Mouse (Mus musculus): ENCODE data around the gene Anxa1. TPM values are rescaled to one million over a fixed set of nuclear protein-coding genes. Genes with fewer than 3 reads are reported as not detected.

Anxa1 gene
- polyA plus RNA-seq, 1 experiment from 2014 or later: 191 TPM

- Histone ChIP-seq H3K4me2 (no peak overlapping the region), H3K27ac (no peak overlapping the region), H3K36me3 (no peaks in the 10 kb centered on the region), H3K9ac (no peak overlapping the region), H3K27me3 (no peaks in the 10 kb centered on the region), H3K4me3 (no peak overlapping the region), H3K4me1 (no peaks in the 10 kb centered on the region), H3K9me3 (no peaks in the 10 kb centered on the region)
- no peak for ATAC-seq (ENCODE audit: borderline replicate concordance, extremely low read depth, low FRiP score, low TSS enrichment)
- 71% methylated on average over 5 of the region's 5 CpGs for WGBS
Measured at GRCm38 (mm10) chr19:20366571-20366970, 24.2 kb downstream of the Anxa1 start.

DNA sequence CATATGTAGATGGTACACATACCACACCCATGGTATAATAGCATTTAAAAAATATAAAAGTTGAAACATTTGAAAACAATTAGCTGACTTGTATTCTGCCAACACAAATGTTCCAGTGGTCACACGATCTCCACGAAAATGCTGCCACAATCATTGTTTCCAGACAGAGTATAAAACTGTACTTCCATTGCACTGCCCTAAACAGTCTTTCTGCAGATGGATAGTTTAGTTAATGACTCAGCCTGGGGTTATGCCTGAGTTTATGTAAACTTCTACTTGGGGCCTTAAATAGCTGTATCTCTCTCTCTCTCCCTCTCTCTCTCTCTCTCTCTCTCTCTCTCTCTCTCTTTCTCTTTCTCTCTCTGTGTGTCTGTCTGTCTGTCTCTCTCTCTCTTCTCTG lies 24.7 kb downstream of the Anxa1 start:
- H3K4me1 ChIP-seq: no peaks in the 10 kb centered on the region
- H3K36me3 ChIP-seq: no peaks in the 10 kb centered on the region
- no peak for ATAC-seq (ENCODE audit: borderline replicate concordance, extremely low read depth, low FRiP score, low TSS enrichment)
- H3K27ac ChIP-seq: no peak overlapping the region
- H3K27me3 ChIP-seq: no peaks in the 10 kb centered on the region
- H3K4me2 ChIP-seq: no peak overlapping the region
- 48% methylated on average over 2 of the region's 2 CpGs for WGBS
- no peak overlapping the region for H3K9ac ChIP-seq
- H3K4me3 ChIP-seq: no peak overlapping the region
- no peaks in the 10 kb centered on the region for H3K9me3 ChIP-seq

DNA sequence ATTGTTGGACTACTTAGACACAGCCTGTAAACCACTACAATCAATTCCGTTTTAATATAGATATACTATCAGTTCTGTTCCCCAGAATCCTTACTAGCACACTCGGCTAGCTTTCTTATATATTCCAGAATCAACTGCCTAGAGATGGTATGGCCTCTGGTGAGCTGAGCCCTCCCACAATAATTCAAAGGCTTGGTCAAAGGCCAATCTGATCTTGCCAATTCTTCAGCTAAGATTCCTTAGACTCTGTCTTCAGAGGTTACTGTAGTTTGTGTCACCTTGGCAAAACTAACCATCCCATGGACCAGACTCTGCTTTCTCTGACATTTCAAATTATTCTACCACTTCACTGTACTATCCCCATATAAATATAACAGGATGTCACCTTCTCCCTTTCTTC lies 25.4 kb downstream of the Anxa1 start:
- no peak overlapping the region for H3K9ac ChIP-seq
- no peaks in the 10 kb centered on the region for H3K4me1 ChIP-seq
- no peak overlapping the region for H3K27ac ChIP-seq
- WGBS: 76% methylated on average over 2 of the region's 2 CpGs
- no peak overlapping the region for H3K4me3 ChIP-seq
- no peaks in the 10 kb centered on the region for H3K9me3 ChIP-seq
- H3K4me2 ChIP-seq: no peak overlapping the region
- H3K36me3 ChIP-seq: no peaks in the 10 kb centered on the region
- no peaks in the 10 kb centered on the region for H3K27me3 ChIP-seq
- ATAC-seq (ENCODE audit: borderline replicate concordance, extremely low read depth, low FRiP score, low TSS enrichment): no peak

- WGBS: 89% methylated on average over 13 of the region's 13 CpGs
- no peak for ATAC-seq (ENCODE audit: borderline replicate concordance, extremely low read depth, low FRiP score, low TSS enrichment)
- H3K36me3 ChIP-seq: no peaks in the 10 kb centered on the region
- no peaks in the 10 kb centered on the region for H3K9me3 ChIP-seq
- H3K4me3 ChIP-seq: no peak overlapping the region
- H3K27me3 ChIP-seq: no peaks in the 10 kb centered on the region
- no peak overlapping the region for H3K27ac ChIP-seq
- H3K4me1 ChIP-seq: no peaks in the 10 kb centered on the region
- no peak overlapping the region for H3K4me2 ChIP-seq
- H3K9ac ChIP-seq: no peak overlapping the region
Measured at GRCm38 (mm10) chr19:20364931-20365330, 25.8 kb downstream of the Anxa1 start.

- 71% methylated on average over 10 of the region's 10 CpGs for WGBS
- Histone ChIP-seq H3K27ac (no peak overlapping the region), H3K9ac (no peak overlapping the region), H3K4me2 (no peak overlapping the region), H3K36me3 (no peaks in the 10 kb centered on the region), H3K4me1 (no peaks in the 10 kb centered on the region), H3K9me3 (no peaks in the 10 kb centered on the region), H3K4me3 (no peak overlapping the region), H3K27me3 (no peaks in the 10 kb centered on the region)
- no peak for ATAC-seq (ENCODE audit: borderline replicate concordance, extremely low read depth, low FRiP score, low TSS enrichment)
Measured at GRCm38 (mm10) chr19:20363221-20363620, 27.5 kb downstream of the Anxa1 start.

DNA sequence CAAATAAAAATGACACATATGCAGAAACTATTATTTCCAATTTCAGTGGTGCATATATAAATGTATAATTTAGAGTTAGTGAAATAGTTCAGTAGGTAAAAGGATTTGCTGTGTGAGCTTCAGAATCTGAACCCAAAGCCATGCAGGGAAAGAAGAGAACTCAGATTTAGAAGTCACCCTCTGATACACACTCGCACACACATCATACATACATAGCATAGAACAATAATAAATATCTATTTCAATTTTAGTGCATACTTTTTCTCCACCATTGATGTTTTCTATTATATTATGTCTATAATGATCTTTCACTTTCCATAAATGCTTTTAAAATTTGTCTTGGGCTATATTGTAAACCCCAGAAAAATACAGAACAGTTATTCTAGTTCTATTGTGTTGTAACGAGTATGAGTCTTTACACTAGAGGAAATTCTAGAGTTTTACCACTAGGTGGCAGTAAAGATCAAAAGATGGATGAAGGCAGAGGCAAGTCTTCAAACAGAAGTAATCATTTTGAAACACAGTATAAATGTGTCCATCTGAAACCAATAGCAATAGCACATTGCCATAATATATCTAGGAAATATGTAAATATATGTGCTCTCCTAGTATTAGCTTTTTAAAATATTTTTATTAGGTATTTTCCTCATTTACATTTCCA lies 28.7 kb downstream of the Anxa1 start:
- no peaks in the 10 kb centered on the region for H3K9me3 ChIP-seq
- ATAC-seq (ENCODE audit: borderline replicate concordance, extremely low read depth, low FRiP score, low TSS enrichment): peak; percentile 67; the same call in 1 of the 2 replicates
- H3K4me3 ChIP-seq: no peak overlapping the region
- H3K27ac ChIP-seq: no peak overlapping the region
- no peaks in the 10 kb centered on the region for H3K27me3 ChIP-seq
- WGBS: 45% methylated on average over 2 of the region's 2 CpGs
- no peaks in the 10 kb centered on the region for H3K36me3 ChIP-seq
- H3K9ac ChIP-seq: no peak overlapping the region
- H3K4me2 ChIP-seq: no peak overlapping the region
- no peaks in the 10 kb centered on the region for H3K4me1 ChIP-seq

- H3K9ac ChIP-seq: no peak overlapping the region
- no peak overlapping the region for H3K27ac ChIP-seq
- H3K36me3 ChIP-seq: no peaks in the 10 kb centered on the region
- H3K4me2 ChIP-seq: no peak overlapping the region
- H3K27me3 ChIP-seq: no peaks in the 10 kb centered on the region
- H3K9me3 ChIP-seq: no peaks in the 10 kb centered on the region
- H3K4me1 ChIP-seq: no peaks in the 10 kb centered on the region
- H3K4me3 ChIP-seq: no peak overlapping the region
- ATAC-seq (ENCODE audit: borderline replicate concordance, extremely low read depth, low FRiP score, low TSS enrichment): no peak
- WGBS: 69% methylated on average over 5 of the region's 5 CpGs
Measured at GRCm38 (mm10) chr19:20358679-20359078, 32.1 kb downstream of the Anxa1 start.

GRCm38 (mm10) chr19:20345317-20345917 lies 45.3 kb downstream of the Anxa1 start:
- no peak overlapping the region for H3K27ac ChIP-seq
- 5% methylated on average over 8 of the region's 8 CpGs for WGBS

DNA sequence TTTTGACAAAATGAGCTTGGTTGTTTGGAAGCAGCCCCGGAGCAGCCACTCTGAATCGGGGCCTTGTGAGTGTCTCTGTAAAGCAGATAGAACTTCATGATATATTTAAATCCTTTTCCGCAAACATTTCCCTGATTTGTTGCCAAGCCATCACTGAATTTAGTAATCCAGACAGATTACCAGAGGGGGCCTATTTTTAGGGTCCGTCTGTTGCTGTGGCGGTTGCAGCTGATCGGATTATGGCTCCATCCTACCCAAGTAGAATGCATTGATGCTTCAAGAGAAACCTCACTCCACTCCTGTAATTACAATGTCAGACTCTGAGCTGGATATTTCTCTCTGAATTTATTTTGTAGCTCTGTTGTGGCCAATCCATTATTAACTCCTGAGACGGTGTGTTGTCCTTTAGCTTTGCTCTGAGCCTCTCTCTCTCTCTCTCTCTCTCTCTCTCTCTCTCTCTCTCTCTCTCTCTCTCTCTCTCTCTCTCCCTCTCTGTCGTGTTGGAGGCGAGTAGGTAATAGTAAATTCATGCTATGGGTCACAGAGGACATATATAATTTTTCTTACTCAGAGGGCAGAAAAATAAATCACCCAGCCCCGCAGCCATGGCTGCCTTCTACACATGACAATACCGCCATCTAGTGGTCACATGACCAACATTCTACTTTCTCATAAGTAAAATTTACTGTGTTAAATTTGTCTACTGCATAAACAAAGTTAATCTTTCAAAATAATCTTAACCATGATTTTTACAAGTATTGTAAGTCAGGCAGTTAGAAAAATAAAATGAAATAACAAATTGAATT lies 46.0 kb downstream of the Anxa1 start:
- Histone ChIP-seq H3K4me2 (peak overlapping the region; percentile 44), H3K9ac (no peak overlapping the region), H3K27me3 (no peaks in the 10 kb centered on the region), H3K36me3 (no peaks in the 10 kb centered on the region), H3K9me3 (no peaks in the 10 kb centered on the region), H3K4me1 (peaks cover 7% of the 10 kb centered on the region; the same call in 1 of the 2 replicates), H3K27ac (no peak overlapping the region), H3K4me3 (no peak overlapping the region)
- WGBS: 23% methylated on average over 11 of the region's 11 CpGs
- ATAC-seq (ENCODE audit: borderline replicate concordance, extremely low read depth, low FRiP score, low TSS enrichment): peak; percentile 52; the same call in 1 of the 2 replicates

More at GRCm38 (mm10) chr19:20345317-20345917, 45.3 kb downstream of the Anxa1 start:
- H3K4me1 ChIP-seq: peaks cover 7% of the 10 kb centered on the region; the same call in 1 of the 2 replicates
- H3K9ac ChIP-seq: no peak overlapping the region
- no peaks in the 10 kb centered on the region for H3K27me3 ChIP-seq
- peak; percentile 73; the same call in 1 of the 2 replicates for ATAC-seq (ENCODE audit: borderline replicate concordance, extremely low read depth, low FRiP score, low TSS enrichment)
- H3K9me3 ChIP-seq: no peaks in the 10 kb centered on the region
- no peak overlapping the region for H3K4me2 ChIP-seq
- no peaks in the 10 kb centered on the region for H3K36me3 ChIP-seq
- H3K4me3 ChIP-seq: no peak overlapping the region

DNA sequence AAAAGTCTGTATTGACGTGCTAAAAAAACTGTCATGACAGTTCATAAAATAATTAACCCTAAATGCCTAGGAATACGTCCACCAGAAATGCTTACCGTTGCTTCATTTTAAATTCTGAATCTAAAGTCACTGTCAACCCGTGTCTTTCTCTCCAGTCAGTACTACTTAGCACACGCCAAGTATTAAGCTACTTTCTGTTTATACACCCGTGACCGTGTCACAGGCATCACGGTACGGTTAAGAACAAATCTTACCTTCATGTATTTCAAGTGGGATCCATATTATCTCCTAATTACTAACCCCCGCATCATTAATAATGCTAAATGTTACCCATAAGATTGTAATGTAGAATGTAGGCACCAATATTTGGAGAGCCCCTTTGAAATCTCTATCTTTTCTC lies 46.7 kb downstream of the Anxa1 start:
- Histone ChIP-seq H3K9me3 (no peaks in the 10 kb centered on the region), H3K4me3 (no peak overlapping the region)
- 35% methylated on average over 10 of the region's 10 CpGs for WGBS

More for the DNA sequence above, 46.7 kb downstream of the Anxa1 start:
- H3K9ac ChIP-seq: 0 out of 2 replicates have a peak overlapping the region, but pooled peaks have one; percentile 7
- H3K36me3 ChIP-seq: no peaks in the 10 kb centered on the region
- no peak for ATAC-seq (ENCODE audit: borderline replicate concordance, extremely low read depth, low FRiP score, low TSS enrichment)
- peaks cover 7% of the 10 kb centered on the region; the same call in 1 of the 2 replicates for H3K4me1 ChIP-seq
- no peak overlapping the region for H3K27ac ChIP-seq
- no peaks in the 10 kb centered on the region for H3K27me3 ChIP-seq
- peak overlapping the region; percentile 44 for H3K4me2 ChIP-seq

Measured in lung, embryonic 15.5 days (tissue).